Mouse (Mus musculus): ENCODE measurements at regions not wholly inside any gene's neighbourhood (a gene's known extent, or its start where the extent isn't known, plus 50 kb on each side); places are given as distances from the start of the nearest gene placed in this dataset.

GRCm38 (mm10) chr5:64610562-64611405 lies 192.4 kb upstream of the Klf3 start:
- peak; percentile 80 for DNase-seq

- DNase-seq = no peak
Measured at GRCm38 (mm10) chr5:64612017-64612416, 191.2 kb upstream of the Klf3 start.

GRCm38 (mm10) chr5:64613696-64614095 lies 189.5 kb upstream of the Klf3 start:
- no peak for DNase-seq

GRCm38 (mm10) chr5:64618126-64618525 lies 185.1 kb upstream of the Klf3 start:
- DNase-seq = no peak

GRCm38 (mm10) chr5:64619752-64620151 lies 183.4 kb upstream of the Klf3 start:
- no peak for DNase-seq

- DNase-seq = no peak
Measured at GRCm38 (mm10) chr5:64620726-64621125, 182.5 kb upstream of the Klf3 start.

- DNase-seq = no peak
Measured at GRCm38 (mm10) chr5:64621386-64621785, 181.8 kb upstream of the Klf3 start.

GRCm38 (mm10) chr5:64623653-64624052 lies 179.5 kb upstream of the Klf3 start:
- peak; percentile 77 for DNase-seq

GRCm38 (mm10) chr5:64624205-64624604 lies 179.0 kb upstream of the Klf3 start:
- DNase-seq = peak; percentile 33

- no peak for DNase-seq
Measured at GRCm38 (mm10) chr5:64625421-64625820, 177.8 kb upstream of the Klf3 start.

GRCm38 (mm10) chr5:64625841-64626298 lies 177.3 kb upstream of the Klf3 start:
- DNase-seq = peak; percentile 63

GRCm38 (mm10) chr5:64626351-64626750 lies 176.8 kb upstream of the Klf3 start:
- DNase-seq = peak; percentile 82

- DNase-seq = no peak
Measured at GRCm38 (mm10) chr5:64630582-64630981, 172.6 kb upstream of the Klf3 start.

GRCm38 (mm10) chr5:64632171-64632570 lies 171.0 kb upstream of the Klf3 start:
- no peak for DNase-seq

- no peak for DNase-seq
Measured at GRCm38 (mm10) chr5:64634008-64634407, 169.2 kb upstream of the Klf3 start.

GRCm38 (mm10) chr5:64634721-64635120 lies 168.5 kb upstream of the Klf3 start:
- no peak for DNase-seq

- no peak for DNase-seq
Measured at GRCm38 (mm10) chr5:64636301-64636700, 166.9 kb upstream of the Klf3 start.

- no peak for DNase-seq
Measured at GRCm38 (mm10) chr5:64643584-64643983, 159.6 kb upstream of the Klf3 start.

GRCm38 (mm10) chr5:64647417-64648125 lies 155.6 kb upstream of the Klf3 start:
- no peak for DNase-seq

- no peak for DNase-seq
Measured at GRCm38 (mm10) chr5:64648492-64648891, 154.7 kb upstream of the Klf3 start.

GRCm38 (mm10) chr5:64651407-64651806 lies 151.8 kb upstream of the Klf3 start:
- DNase-seq = no peak

GRCm38 (mm10) chr5:64653764-64654163 lies 149.4 kb upstream of the Klf3 start:
- DNase-seq = no peak

- DNase-seq = no peak
Measured at GRCm38 (mm10) chr5:64655286-64655685, 147.9 kb upstream of the Klf3 start.

GRCm38 (mm10) chr5:64661959-64662358 lies 141.2 kb upstream of the Klf3 start:
- no peak for DNase-seq

Measured in thymus, postnatal 4 days (tissue).